Mouse (Mus musculus) cerebellum, adult 2 months (tissue): ENCODE measurements around the gene Bcl7c. TPM values are rescaled to one million over a fixed set of nuclear protein-coding genes. Genes with fewer than 3 reads are reported as not detected.

Source experiments
- DNase-seq, 2 experiments: peaks; one replicate each; pipeline ENCODE4 v3.0.0; 2021
- H3K27ac ChIP-seq: fragments of 200-500 bp; 2 replicates; pipeline ENCODE4 v1.5.1; 2012; ENCODE audit warnings: low read length, control low read depth, inconsistent platforms; ENCODE audit not compliant: insufficient read depth
- H3K27me3 ChIP-seq: fragments of 200-500 bp; 2 replicates; pipeline ENCODE4 v1.6.1; 2012; ENCODE audit warnings: inconsistent platforms, mild to moderate bottlenecking, low read length, moderate library complexity; ENCODE audit not compliant: control insufficient read depth, insufficient read depth
- H3K4me1 ChIP-seq: fragments of 200-500 bp; 2 replicates; pipeline ENCODE4 v1.6.1; 2011; ENCODE audit warnings: low read length; ENCODE audit not compliant: control insufficient read depth, insufficient read depth
- H3K4me3 ChIP-seq: fragments of 200-500 bp; replicated peaks from 2 replicates; pipeline ENCODE3; 2011; ENCODE audit warnings: mild to moderate bottlenecking, low read depth, low read length, control low read depth; ENCODE audit not compliant: insufficient read depth
- CTCF ChIP-seq: fragments of 200-500 bp; IDR thresholded peaks from 2 replicates; pipeline ENCODE4 v1.5.1; 2011; ENCODE audit warnings: low read depth, mild to moderate bottlenecking, control low read depth, low read length, moderate library complexity, borderline replicate concordance; ENCODE audit not compliant: insufficient read depth
- POLR2A ChIP-seq: fragments of 200-500 bp; IDR thresholded peaks from 2 replicates; pipeline ENCODE4 v1.6.1; 2011; ENCODE audit warnings: low read length, control low read depth, borderline replicate concordance; ENCODE audit not compliant: insufficient read depth
- WGBS: fragments of 180-500 bp; shearing (Covaris S2); methylation state at CpG from one replicate; pipeline ENCODE4 v1.1.7; 2018; 5-methylcytosine and 5-hydroxymethylcytosine counted together
- polyA plus RNA-seq: library from polyadenylated mRNA; depleted of rRNA; stranded (reverse); fragments of >200 nt; gene quantifications from 2 replicates; pipeline ENCODE4 v1.2.3, GENCODE M21; 2012

Bcl7c gene
- polyA plus RNA-seq, 1 experiment, result 33.3 TPM

DNA sequence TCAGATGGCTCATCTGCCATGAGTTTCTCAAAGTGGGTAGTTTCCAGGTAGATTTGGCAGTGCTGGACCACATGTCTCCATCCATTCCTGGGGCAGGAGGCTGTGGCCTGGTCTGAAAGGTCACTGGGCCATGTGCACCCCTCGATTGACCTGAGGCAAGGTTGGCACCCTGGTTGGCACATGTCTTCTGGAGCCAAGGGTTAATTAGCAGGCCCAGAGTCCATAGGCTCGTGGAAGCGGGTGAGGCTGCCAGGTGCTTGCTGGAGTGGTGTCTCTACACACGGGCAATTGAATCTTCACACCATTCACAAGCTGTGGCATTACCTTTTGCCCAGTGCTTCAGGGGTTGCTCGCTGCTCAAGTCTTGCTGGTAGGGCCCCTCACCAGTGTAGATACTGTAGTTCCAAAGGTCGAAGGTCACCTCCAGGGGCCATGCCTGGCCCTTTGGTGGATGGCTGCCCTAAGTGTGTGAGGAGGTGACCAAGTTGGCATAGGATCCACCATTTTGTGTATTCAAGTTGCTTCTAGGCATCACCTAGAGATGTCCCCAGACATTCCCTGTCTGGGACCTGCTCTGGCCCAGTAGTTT is 42.6 kb downstream of the Bcl7c start:
- 82% methylated on average over 6 of the region's 6 CpGs for WGBS
- DNase-seq, result no peak
- Histone ChIP-seq H3K27ac (no peak overlapping the region), H3K4me1 (no peaks in the 10 kb centered on the region), H3K27me3 (no peaks in the 10 kb centered on the region), H3K4me3 (no peak overlapping the region)
- TF ChIP-seq CTCF, result no peak
- TF ChIP-seq POLR2A, result no peak

DNA sequence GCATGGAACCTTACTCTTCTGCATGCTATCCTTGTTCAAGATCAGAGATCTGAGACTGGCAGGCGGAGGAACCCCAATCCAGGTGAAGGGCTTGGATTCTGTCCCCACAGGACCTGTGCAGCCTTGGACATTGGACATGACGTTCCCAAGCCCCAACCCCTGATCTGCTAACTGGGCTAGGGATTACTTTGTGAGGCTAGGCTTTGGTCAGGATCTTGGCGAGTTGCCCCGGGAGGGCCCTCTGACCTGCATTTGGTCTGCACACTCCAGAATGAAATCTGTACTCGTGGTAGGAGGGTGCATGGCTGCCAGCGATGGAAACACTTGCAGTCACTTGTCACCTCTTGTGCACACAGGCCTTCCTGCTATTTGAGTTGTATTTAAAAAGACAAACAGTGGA is 45.8 kb downstream of the Bcl7c start:
- no peak for TF ChIP-seq POLR2A
- TF ChIP-seq CTCF, result no peak
- Histone ChIP-seq H3K27me3 (no peaks in the 10 kb centered on the region), H3K4me1 (no peaks in the 10 kb centered on the region), H3K27ac (no peak overlapping the region), H3K4me3 (no peak overlapping the region)
- no peak for DNase-seq
- WGBS, result 72% methylated on average over 6 of the region's 6 CpGs

DNA sequence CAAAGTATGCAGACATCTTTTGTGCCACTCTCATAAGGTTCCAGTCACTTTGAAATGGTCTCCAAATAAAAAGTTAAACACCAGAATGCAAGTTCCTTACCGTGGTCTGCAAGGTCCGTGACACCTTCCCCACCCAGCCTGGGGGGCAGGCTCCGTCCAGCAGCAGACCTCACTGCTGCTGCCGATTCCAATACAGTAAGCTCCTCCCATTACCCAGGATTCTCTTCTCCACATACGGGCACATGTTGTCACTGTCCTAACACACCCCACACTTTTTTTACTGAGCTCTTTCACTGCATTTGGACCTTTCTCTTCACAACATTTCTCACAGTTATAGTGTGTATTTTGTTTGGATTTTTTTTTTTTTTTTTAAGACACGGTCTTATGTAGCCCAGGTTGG is 46.9 kb downstream of the Bcl7c start:
- Histone ChIP-seq H3K4me3 (no peak overlapping the region), H3K27ac (no peak overlapping the region), H3K27me3 (no peaks in the 10 kb centered on the region), H3K4me1 (no peaks in the 10 kb centered on the region)
- 80% methylated on average over 6 of the region's 6 CpGs for WGBS
- no peak for TF ChIP-seq POLR2A
- no peak for TF ChIP-seq CTCF
- DNase-seq, result no peak

DNA sequence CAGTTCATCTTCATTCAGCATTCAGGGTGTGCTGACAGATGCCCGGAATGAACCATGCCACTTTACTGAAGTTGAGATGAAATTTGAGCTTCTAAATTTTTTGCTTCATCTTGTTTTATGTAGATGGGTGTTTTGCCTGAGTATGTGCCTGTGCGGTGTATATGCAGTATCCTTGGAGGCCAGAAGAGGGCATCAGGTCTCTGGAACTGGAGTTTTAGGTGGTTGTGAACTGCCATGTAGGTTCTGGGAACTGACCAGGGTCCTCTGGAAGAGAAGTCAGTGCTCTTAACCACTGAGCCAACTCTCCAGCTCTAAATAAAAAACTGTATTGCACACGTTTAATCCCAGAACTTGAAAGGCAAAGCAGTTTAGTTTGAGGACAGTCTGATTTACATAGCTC is 47.9 kb downstream of the Bcl7c start:
- no peak for DNase-seq
- no peak overlapping the region for H3K27ac ChIP-seq
- 92% methylated on average over 3 of the region's 3 CpGs for WGBS
- H3K4me3 ChIP-seq, result no peak overlapping the region
- TF ChIP-seq POLR2A, result no peak
- no peak for TF ChIP-seq CTCF
- H3K27me3 ChIP-seq, result no peaks in the 10 kb centered on the region
- no peaks in the 10 kb centered on the region for H3K4me1 ChIP-seq

DNA sequence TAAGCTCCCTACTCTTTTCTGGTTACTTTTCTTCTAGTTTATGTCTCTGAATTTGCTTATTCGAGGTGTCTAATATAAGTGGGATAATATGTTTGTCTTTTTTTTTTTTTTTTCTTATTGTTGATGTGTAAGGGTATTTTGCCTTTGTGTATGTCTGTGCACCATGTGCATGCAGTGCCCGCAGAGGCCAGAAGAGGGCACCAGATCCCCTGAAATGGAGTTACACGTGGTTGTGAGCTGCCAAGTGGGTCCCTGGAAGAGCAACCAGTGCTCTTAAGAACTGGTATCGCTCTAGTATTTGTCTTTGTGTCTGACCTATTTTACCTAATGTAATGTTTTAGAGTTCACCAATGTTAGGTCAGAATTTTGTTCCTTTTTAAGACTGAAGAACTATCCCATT is 51.8 kb downstream of the Bcl7c start:
- Histone ChIP-seq H3K27ac (no peak overlapping the region), H3K27me3 (no peaks in the 10 kb centered on the region), H3K4me1 (no peaks in the 10 kb centered on the region), H3K4me3 (no peak overlapping the region)
- WGBS, result 41% methylated on average over 4 of the region's 4 CpGs
- TF ChIP-seq POLR2A (no peak), CTCF (peak; percentile 64)
- peak; percentile 32 to 60 for DNase-seq

DNA sequence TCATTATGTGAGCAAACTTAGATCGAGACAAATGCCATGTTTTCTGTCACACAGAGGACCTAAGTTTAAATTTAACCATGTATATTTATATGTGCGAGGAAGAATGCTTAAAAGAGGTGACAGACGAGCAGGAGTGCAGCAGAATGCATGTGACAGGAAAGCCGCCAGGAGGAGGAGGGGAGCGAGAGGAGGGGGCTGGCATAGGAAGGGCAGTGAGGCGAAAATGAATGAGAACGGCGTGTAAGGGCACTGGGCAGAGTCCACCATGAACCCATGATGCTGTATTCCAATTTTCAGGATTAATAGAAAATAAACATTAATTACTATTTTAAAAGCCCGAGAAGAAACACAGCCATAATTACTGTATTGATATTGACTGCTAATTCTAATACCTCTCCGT is 54.4 kb downstream of the Bcl7c start:
- H3K4me3 ChIP-seq, result no peak overlapping the region
- WGBS, result 41% methylated on average over 10 of the region's 10 CpGs
- TF ChIP-seq CTCF (no peak), POLR2A (no peak)
- H3K27me3 ChIP-seq, result no peaks in the 10 kb centered on the region
- no peaks in the 10 kb centered on the region for H3K4me1 ChIP-seq
- DNase-seq, result no peak
- H3K27ac ChIP-seq, result no peak overlapping the region

DNA sequence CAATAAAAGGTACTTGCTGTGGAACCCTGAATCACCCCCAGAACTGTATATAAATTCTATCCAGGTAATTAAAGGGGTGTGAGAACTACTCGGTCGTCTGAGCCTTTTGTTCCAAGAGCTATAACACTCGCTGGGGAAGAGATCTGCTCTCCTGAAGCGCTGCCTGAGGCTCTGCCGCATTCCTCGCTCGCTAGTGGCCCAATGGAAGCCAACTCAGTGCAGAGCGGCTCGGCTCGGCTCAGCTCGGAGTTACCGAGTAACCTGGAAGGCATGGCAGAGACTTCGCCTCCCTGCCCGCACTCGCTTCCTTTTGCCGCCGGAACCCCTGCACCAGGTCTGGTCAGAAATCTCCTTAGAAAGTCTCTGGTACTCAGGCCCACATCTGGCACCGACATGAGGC is 56.7 kb downstream of the Bcl7c start:
- WGBS, result 24% methylated on average over 18 of the region's 18 CpGs
- Histone ChIP-seq H3K27ac (no peak overlapping the region), H3K27me3 (no peaks in the 10 kb centered on the region), H3K4me1 (no peaks in the 10 kb centered on the region), H3K4me3 (no peak overlapping the region)
- TF ChIP-seq CTCF (no peak), POLR2A (no peak)
- DNase-seq, result no peak

DNA sequence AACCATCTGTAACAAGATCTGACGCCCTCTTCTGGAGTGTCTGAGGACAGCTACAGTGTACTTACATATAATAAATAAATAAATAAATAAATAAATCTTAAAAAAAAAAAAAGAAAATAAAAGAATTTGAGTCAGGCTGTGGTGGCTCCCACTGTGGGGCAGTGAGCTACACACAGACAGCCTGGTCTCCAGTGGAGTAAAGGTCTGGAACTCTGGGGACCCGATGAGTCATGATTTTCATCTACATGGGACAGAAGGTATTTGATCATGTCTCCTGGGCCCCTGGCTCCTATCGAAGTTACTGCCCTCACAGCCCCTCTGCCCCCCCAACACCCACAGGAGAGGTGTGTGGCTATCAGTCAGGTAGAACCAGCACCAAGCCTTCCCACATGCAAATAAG is 57.1 kb downstream of the Bcl7c start:
- Histone ChIP-seq H3K4me3 (no peak overlapping the region), H3K4me1 (no peaks in the 10 kb centered on the region), H3K27ac (no peak overlapping the region), H3K27me3 (no peaks in the 10 kb centered on the region)
- DNase-seq, result no peak
- no peak for TF ChIP-seq POLR2A
- TF ChIP-seq CTCF, result no peak
- WGBS, result 72% methylated on average over 3 of the region's 3 CpGs
